Mouse (Mus musculus) ES-Bruce4 (cell line): ENCODE data around the gene Rpl41.
"Not testable (repeated sequence)": the region's sequence is repeated elsewhere in the genome, so short reads cannot be mapped to it uniquely, and the experiment has no call there.

Experiments
- CTCF ChIP-seq: IDR thresholded peaks from one replicate; pipeline ENCODE4 v1.8.1; 2011; ENCODE audit warnings: low read depth, low read length
- EP300 ChIP-seq: IDR thresholded peaks from 2 replicates; pipeline ENCODE4 v1.6.1; 2011; ENCODE audit warnings: low read depth, low read length; ENCODE audit not compliant: insufficient read depth
- POLR2A ChIP-seq: IDR thresholded peaks from one replicate; pipeline ENCODE4 v1.8.1; 2011; ENCODE audit warnings: low read length; ENCODE audit not compliant: insufficient read depth

DNA sequence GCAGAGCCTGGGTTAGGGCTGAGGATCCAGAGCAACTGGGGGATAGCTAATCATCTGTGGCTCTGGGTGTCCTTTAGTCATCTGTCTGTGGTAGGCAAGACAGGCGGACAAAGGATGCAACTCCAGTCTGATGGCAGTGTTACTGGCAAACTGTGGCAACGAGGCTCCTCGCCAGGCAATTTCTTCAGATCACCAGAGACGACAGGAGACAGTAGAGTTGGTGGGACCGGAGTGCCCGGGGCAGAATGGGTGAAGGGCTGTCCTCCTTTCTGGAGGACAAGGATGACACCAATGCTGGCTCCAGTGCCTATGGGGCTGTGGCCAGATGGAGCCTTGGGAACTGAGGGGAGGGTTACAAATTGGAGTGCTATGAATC, 565 bp upstream of the Rpl41 start:
- TF ChIP-seq POLR2A, CTCF, EP300: not testable (repeated sequence)
